Mouse (Mus musculus): Measurements from ENCODE around the gene Tcf20. TPM values are rescaled to one million over a fixed set of nuclear protein-coding genes. Genes with fewer than 3 reads are reported as not detected.

The Tcf20 gene
- polyA plus RNA-seq, 1 experiment from 2014 or later, result 7.3 TPM

DNA sequence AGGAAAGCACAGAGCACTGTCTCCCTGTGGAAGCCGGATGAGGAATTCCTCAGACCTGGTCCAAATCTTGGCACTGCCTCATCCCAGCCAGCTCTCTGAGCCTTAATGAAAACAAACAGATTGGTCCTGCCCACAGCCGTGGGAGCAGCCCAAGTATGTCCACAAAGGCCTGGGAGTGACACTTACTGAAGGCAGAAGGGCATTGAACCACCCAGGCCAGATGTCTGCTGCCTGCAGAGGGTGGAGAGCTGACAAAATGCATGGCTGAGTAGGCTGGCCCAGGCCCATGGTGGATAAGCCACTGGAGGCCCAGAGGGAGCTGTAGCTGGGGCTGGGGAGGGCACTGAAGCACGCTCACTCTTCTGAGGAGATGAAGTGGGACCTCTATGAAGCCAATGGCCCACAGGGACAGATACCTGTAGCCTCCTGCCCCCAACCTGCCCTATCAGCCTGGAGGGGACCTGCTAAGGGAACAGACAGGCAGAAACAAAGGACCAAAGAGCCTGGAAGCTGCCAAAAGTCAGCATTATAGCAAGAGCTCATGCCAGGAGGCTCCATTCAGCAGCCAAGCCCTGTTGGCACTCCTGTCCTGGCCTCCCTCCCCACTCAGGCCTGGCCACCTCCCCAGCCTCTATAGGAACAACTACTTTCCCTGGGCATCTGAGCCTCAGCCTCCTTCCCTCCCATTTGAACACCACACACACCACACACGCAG is 54.6 kb downstream of the Tcf20 start:
- peaks cover 86% of the 10 kb centered on the region for H3K4me1 ChIP-seq (ENCODE audit: insufficient read depth, low read length)
- no peaks in the 10 kb centered on the region for H3K27me3 ChIP-seq (ENCODE audit: insufficient read depth, low read length)
- H3K9me3 ChIP-seq (ENCODE audit: low read length), result no peaks in the 10 kb centered on the region
- peak; percentile 70 for ATAC-seq (ENCODE audit: low FRiP score, low TSS enrichment)
- H3K9ac ChIP-seq (replicated peaks; ENCODE audit: low read length), result no peak overlapping the region
- 45% methylated on average over 4 of the region's 4 CpGs for WGBS
- H3K36me3 ChIP-seq (ENCODE audit: insufficient read depth, low read length), result no peaks in the 10 kb centered on the region
- no peak overlapping the region for H3K4me2 ChIP-seq (replicated peaks; ENCODE audit: low read depth, low read length)
- peak overlapping the region; percentile 35; the same call in 1 of the 2 replicates for H3K27ac ChIP-seq (ENCODE audit: low read length)
- H3K4me3 ChIP-seq (ENCODE audit: low read length), result no peak overlapping the region

DNA sequence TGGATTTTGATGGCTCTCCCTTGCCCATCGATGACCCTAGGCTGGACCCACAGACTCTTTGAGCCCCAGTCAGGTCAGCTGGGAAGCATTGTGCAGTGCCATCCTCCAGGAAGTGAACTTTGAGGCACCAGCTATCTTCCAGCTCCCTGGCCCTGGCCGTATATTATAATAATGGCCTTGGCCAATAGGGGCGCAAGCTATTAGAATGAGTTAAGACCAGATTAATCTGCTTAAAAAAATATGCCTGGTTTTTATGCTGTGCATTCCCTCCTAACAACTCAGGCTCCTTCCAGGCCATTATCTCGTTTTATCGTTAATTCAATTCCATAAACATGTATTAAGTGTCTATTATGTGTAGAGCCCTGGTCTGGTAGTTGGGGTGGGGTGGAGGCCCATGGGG is 56.2 kb downstream of the Tcf20 start:
- WGBS, result 55% methylated on average over 5 of the region's 5 CpGs
- H3K4me1 ChIP-seq (ENCODE audit: insufficient read depth, low read length), result peaks cover 82% of the 10 kb centered on the region

DNA sequence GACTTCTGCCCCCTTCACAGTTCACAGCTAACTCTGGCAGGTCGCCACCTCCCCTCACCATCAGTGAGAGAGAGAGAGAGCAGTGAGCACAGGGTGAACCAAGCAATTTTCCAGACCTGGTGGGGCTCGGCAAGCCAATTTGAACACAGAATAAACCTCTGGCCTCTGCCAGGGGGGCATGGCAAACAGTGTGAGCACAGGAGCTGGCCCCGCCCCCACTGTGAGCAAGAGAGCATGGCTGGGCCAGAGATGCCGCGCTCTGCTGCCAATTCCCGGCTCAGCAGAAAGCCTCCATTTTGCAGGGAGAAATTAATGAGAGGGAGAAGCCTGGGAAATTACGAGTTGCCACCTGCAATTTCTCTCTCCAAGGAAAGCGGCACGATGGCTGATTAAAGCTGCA is 58.1 kb downstream of the Tcf20 start:
- ATAC-seq (ENCODE audit: low FRiP score, low TSS enrichment), result no peak
- WGBS, result 28% methylated on average over 9 of the region's 9 CpGs
- Histone ChIP-seq H3K4me1 (ENCODE audit: insufficient read depth, low read length) (peaks cover 81% of the 10 kb centered on the region), H3K27me3 (ENCODE audit: insufficient read depth, low read length) (no peaks in the 10 kb centered on the region), H3K27ac (ENCODE audit: low read length) (no peak overlapping the region), H3K4me3 (ENCODE audit: low read length) (no peak overlapping the region), H3K36me3 (ENCODE audit: insufficient read depth, low read length) (no peaks in the 10 kb centered on the region), H3K9me3 (ENCODE audit: low read length) (no peaks in the 10 kb centered on the region), H3K4me2 (replicated peaks; ENCODE audit: low read depth, low read length) (0 out of 2 replicates have a peak overlapping the region, but pooled peaks have one; percentile 14), H3K9ac (replicated peaks; ENCODE audit: low read length) (no peak overlapping the region)

More for the DNA sequence above, 56.2 kb downstream of the Tcf20 start:
- no peak for ATAC-seq (ENCODE audit: low FRiP score, low TSS enrichment)
- no peak overlapping the region for H3K4me2 ChIP-seq (replicated peaks; ENCODE audit: low read depth, low read length)
- H3K4me3 ChIP-seq (ENCODE audit: low read length), result no peak overlapping the region
- no peaks in the 10 kb centered on the region for H3K36me3 ChIP-seq (ENCODE audit: insufficient read depth, low read length)
- no peak overlapping the region for H3K27ac ChIP-seq (ENCODE audit: low read length)
- H3K27me3 ChIP-seq (ENCODE audit: insufficient read depth, low read length), result no peaks in the 10 kb centered on the region
- H3K9ac ChIP-seq (replicated peaks; ENCODE audit: low read length), result no peak overlapping the region
- H3K9me3 ChIP-seq (ENCODE audit: low read length), result no peaks in the 10 kb centered on the region

DNA sequence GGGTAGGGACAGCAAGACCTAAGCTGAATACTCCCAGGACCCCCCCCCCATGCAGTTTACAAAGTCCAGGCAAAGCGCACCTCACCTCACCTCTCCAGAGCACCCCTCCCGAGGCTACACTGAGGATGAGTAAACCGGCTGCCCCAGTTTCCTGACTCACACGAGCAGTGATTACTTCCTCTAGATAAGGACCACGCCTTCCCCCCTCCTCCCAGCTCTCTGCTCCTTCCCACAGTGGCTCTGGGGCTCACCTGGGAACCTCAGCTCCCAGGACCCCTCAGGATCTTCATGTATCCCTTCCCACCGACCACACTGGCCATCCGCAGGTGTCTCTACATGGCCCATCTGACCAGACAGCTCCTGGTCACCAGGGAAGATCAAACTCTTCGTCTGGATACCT is 58.8 kb downstream of the Tcf20 start:
- Histone ChIP-seq H3K4me3 (ENCODE audit: low read length) (no peak overlapping the region), H3K27ac (ENCODE audit: low read length) (no peak overlapping the region), H3K27me3 (ENCODE audit: insufficient read depth, low read length) (no peaks in the 10 kb centered on the region), H3K9ac (replicated peaks; ENCODE audit: low read length) (no peak overlapping the region), H3K9me3 (ENCODE audit: low read length) (no peaks in the 10 kb centered on the region), H3K4me1 (ENCODE audit: insufficient read depth, low read length) (peaks cover 82% of the 10 kb centered on the region), H3K36me3 (ENCODE audit: insufficient read depth, low read length) (no peaks in the 10 kb centered on the region), H3K4me2 (replicated peaks; ENCODE audit: low read depth, low read length) (no peak overlapping the region)
- ATAC-seq (ENCODE audit: low FRiP score, low TSS enrichment), result no peak
- WGBS, result 58% methylated on average over 8 of the region's 8 CpGs

DNA sequence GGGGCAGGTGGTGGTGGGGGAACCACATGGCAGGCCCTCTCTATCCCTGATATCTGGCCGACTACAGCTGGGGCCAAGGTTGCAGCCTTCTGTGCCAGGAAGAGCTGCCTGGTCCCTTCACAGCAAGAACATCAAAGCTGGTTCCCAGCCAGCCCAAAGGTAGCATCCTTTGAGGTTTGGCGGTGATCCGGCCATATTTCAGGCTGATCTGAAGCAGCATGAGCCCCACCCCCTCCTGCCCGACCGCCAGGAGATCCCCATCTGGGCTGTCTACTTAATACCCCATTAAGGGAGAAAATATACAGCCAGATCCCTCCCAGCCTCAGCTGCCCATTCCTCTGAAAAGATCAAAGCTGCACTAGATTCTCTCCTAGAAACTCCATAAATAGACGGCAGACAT is 59.6 kb downstream of the Tcf20 start:
- no peak overlapping the region for H3K27ac ChIP-seq (ENCODE audit: low read length)
- H3K4me1 ChIP-seq (ENCODE audit: insufficient read depth, low read length), result peaks cover 82% of the 10 kb centered on the region
- H3K9ac ChIP-seq (replicated peaks; ENCODE audit: low read length), result no peak overlapping the region
- H3K36me3 ChIP-seq (ENCODE audit: insufficient read depth, low read length), result no peaks in the 10 kb centered on the region
- no peak overlapping the region for H3K4me2 ChIP-seq (replicated peaks; ENCODE audit: low read depth, low read length)
- H3K4me3 ChIP-seq (ENCODE audit: low read length), result no peak overlapping the region
- no peaks in the 10 kb centered on the region for H3K9me3 ChIP-seq (ENCODE audit: low read length)
- no peak for ATAC-seq (ENCODE audit: low FRiP score, low TSS enrichment)
- 14% methylated on average over 6 of the region's 6 CpGs for WGBS
- no peaks in the 10 kb centered on the region for H3K27me3 ChIP-seq (ENCODE audit: insufficient read depth, low read length)

DNA sequence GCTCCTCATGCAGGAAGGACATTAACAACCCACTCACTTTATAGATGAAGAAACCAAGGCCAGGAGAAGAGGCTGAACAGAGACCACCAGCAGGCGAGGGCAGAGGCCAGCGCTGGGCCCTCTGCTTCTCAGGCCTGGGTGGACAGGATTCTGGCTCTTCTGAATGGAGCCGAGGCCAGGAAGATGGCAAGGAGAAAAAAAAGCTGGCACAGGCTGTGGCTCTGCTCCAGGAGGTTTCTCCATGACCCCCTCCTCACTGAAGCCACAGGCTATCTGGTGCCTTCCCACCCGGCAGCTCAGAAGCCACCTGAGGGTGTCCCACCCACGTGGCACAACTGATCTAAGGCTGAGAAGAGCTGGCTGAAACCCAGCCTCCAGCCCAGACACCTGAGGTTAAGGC is 60.6 kb downstream of the Tcf20 start:
- 77% methylated on average over 5 of the region's 5 CpGs for WGBS

DNA sequence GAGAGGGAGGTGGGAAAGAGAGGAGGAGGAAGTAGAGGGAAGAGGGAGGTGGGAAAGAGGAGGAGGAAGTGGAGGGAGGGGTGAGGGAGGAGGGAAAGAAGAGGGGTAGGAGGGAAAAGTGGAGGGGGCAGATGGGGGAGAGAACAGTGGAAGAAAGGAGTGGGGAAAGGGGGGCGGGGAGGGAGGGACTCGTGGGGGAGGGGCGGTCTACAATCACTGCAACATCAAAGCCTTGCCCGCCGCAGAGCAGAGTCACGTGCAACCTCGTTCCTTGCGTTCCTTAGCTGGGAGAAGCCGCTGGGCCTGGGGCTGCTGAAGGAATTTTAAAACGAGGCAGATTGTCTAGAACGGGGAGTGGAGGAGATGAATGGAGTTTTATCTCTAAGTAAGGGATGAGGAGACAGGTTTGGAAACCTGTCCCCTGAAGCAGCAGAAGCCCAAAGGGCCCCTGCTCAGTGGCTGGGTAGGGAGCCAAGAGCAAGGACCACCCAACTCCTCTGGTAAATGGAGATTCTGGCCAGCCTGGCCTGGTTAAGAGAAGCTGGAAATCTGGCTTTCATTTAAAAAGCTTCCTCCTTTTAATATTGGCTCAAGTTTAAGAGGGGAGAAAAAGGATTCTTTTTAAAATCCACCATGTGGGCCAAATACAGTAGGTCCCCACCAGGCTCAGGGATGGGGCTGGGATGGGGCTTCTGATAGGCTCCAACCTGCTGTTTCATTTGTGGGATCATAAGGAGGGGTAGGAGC is 62.8 kb downstream of the Tcf20 start:
- WGBS, result under 1% methylated on average over 11 of the region's 11 CpGs
- no peaks in the 10 kb centered on the region; the same call in 1 of the 2 replicates for H3K27me3 ChIP-seq (ENCODE audit: insufficient read depth, low read length)
- peak overlapping the region; percentile 66 for H3K27ac ChIP-seq (ENCODE audit: low read length)
- no peak overlapping the region for H3K4me2 ChIP-seq (replicated peaks; ENCODE audit: low read depth, low read length)
- H3K9ac ChIP-seq (replicated peaks; ENCODE audit: low read length), result no peak overlapping the region
- H3K9me3 ChIP-seq (ENCODE audit: low read length), result no peaks in the 10 kb centered on the region
- no peak overlapping the region for H3K4me3 ChIP-seq (ENCODE audit: low read length)
- ATAC-seq (ENCODE audit: low FRiP score, low TSS enrichment), result no peak
- no peaks in the 10 kb centered on the region for H3K36me3 ChIP-seq (ENCODE audit: insufficient read depth, low read length)
- H3K4me1 ChIP-seq (ENCODE audit: insufficient read depth, low read length), result peaks cover 85% of the 10 kb centered on the region

More for the DNA sequence above, 60.6 kb downstream of the Tcf20 start:
- Histone ChIP-seq H3K4me2 (replicated peaks; ENCODE audit: low read depth, low read length) (no peak overlapping the region), H3K27ac (ENCODE audit: low read length) (no peak overlapping the region), H3K36me3 (ENCODE audit: insufficient read depth, low read length) (no peaks in the 10 kb centered on the region), H3K9me3 (ENCODE audit: low read length) (no peaks in the 10 kb centered on the region), H3K4me1 (ENCODE audit: insufficient read depth, low read length) (peaks cover 85% of the 10 kb centered on the region), H3K9ac (replicated peaks; ENCODE audit: low read length) (no peak overlapping the region), H3K27me3 (ENCODE audit: insufficient read depth, low read length) (no peaks in the 10 kb centered on the region), H3K4me3 (ENCODE audit: low read length) (no peak overlapping the region)
- no peak for ATAC-seq (ENCODE audit: low FRiP score, low TSS enrichment)

DNA sequence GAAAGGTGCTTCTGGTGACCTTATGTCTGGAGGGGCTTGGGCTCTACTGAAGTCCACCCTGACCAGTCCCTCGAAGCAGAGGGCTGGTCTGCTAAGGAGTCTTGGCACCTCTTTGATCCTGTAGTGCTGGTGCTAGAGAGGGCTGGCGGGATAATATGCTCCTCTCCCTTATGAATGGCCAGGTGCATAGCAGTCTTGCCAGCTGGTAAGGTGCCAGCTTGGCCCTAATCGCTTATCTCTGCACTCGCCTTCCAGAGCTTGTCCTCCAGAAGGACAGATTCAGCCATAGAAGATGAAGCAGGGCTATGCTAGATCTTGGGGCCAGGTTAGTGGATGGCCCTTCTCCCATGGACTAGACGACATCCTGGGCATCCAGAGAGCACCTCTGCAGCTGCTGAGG is 64.1 kb downstream of the Tcf20 start:
- H3K4me2 ChIP-seq (replicated peaks; ENCODE audit: low read depth, low read length), result no peak overlapping the region
- H3K4me1 ChIP-seq (ENCODE audit: insufficient read depth, low read length), result peaks cover 72% of the 10 kb centered on the region
- H3K36me3 ChIP-seq (ENCODE audit: insufficient read depth, low read length), result no peaks in the 10 kb centered on the region
- peaks cover 9% of the 10 kb centered on the region; the same call in 1 of the 2 replicates for H3K27me3 ChIP-seq (ENCODE audit: insufficient read depth, low read length)
- no peak overlapping the region for H3K27ac ChIP-seq (ENCODE audit: low read length)
- no peak overlapping the region for H3K9ac ChIP-seq (replicated peaks; ENCODE audit: low read length)
- ATAC-seq (ENCODE audit: low FRiP score, low TSS enrichment), result no peak
- 64% methylated on average over 5 of the region's 5 CpGs for WGBS
- H3K4me3 ChIP-seq (ENCODE audit: low read length), result no peak overlapping the region
- H3K9me3 ChIP-seq (ENCODE audit: low read length), result no peaks in the 10 kb centered on the region

DNA sequence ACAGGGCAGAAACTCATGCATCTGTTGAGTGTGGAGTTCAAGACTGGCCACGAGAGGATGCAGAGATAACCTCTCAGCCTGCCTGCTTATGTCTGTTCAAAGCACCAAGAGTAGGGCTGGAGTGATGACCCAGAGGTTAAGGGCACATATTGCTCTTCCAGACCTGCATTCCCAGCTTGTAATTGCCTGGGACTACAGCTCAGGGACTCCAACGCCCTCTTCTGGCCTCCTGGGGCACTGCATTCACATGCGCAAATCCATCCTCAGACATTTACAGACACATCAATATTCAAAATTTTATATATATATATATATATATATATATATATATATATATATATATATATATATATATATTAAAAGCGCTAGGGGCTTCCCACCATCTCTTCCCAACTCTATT is 64.9 kb downstream of the Tcf20 start:
- H3K9me3 ChIP-seq (ENCODE audit: low read length), result no peaks in the 10 kb centered on the region
- H3K4me1 ChIP-seq (ENCODE audit: insufficient read depth, low read length), result peaks cover 68% of the 10 kb centered on the region
- H3K27ac ChIP-seq (ENCODE audit: low read length), result peak overlapping the region; percentile 49; the same call in 1 of the 2 replicates
- H3K27me3 ChIP-seq (ENCODE audit: insufficient read depth, low read length), result peaks cover 12% of the 10 kb centered on the region; the same call in 1 of the 2 replicates
- H3K4me3 ChIP-seq (ENCODE audit: low read length), result no peak overlapping the region
- H3K9ac ChIP-seq (replicated peaks; ENCODE audit: low read length), result no peak overlapping the region
- no peak for ATAC-seq (ENCODE audit: low FRiP score, low TSS enrichment)
- no peaks in the 10 kb centered on the region for H3K36me3 ChIP-seq (ENCODE audit: insufficient read depth, low read length)
- no peak overlapping the region for H3K4me2 ChIP-seq (replicated peaks; ENCODE audit: low read depth, low read length)
- WGBS, result 52% methylated on average over 4 of the region's 4 CpGs

DNA sequence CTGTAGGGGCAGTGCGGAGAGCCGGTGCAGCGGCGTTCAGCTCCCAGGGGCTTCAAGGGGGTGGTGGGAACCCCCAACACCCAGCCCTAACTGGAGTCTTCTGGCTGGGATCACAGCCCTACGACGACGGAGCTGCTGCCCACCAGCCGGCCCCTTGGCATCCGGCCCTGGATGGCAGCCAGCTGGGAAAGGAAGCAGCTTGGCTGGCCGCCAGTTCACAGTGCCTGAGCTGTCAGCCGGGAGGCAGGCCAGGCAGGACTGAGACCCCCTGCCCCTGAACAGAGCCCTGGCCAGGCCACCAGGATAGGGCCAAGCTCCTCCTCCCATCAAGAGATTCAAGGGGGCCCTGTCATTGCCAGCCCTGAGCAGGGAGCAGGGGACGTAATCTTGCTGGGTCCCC is 65.6 kb downstream of the Tcf20 start:
- H3K27ac ChIP-seq (ENCODE audit: low read length), result 0 out of 2 replicates have a peak overlapping the region, but pooled peaks have one; percentile 36
- 29% methylated on average over 12 of the region's 12 CpGs for WGBS

More for the DNA sequence above, 65.6 kb downstream of the Tcf20 start:
- Histone ChIP-seq H3K27me3 (ENCODE audit: insufficient read depth, low read length) (peaks cover 12% of the 10 kb centered on the region; the same call in 1 of the 2 replicates), H3K4me3 (ENCODE audit: low read length) (no peak overlapping the region), H3K4me1 (ENCODE audit: insufficient read depth, low read length) (peaks cover 68% of the 10 kb centered on the region), H3K9ac (replicated peaks; ENCODE audit: low read length) (no peak overlapping the region), H3K9me3 (ENCODE audit: low read length) (no peaks in the 10 kb centered on the region), H3K4me2 (replicated peaks; ENCODE audit: low read depth, low read length) (0 out of 2 replicates have a peak overlapping the region, but pooled peaks have one; percentile 16), H3K36me3 (ENCODE audit: insufficient read depth, low read length) (no peaks in the 10 kb centered on the region)
- peak; percentile 55; the same call in 1 of the 2 replicates for ATAC-seq (ENCODE audit: low FRiP score, low TSS enrichment)
